Mouse (Mus musculus) kidney, adult 2 months (tissue): ENCODE results near the gene Hsd11b2.

Experiments used
- CTCF ChIP-seq: fragments of 200-500 bp; conservative IDR thresholded peaks from 2 replicates; pipeline ENCODE4 v1.5.1; 2011; ENCODE audit warnings: low read depth, mild to moderate bottlenecking, control low read depth, low read length, moderate library complexity, mixed read lengths; ENCODE audit not compliant: insufficient read depth, insufficient read length
- POLR2A ChIP-seq: fragments of 200-500 bp; IDR thresholded peaks from one replicate; pipeline ENCODE4 v1.6.1; 2011; ENCODE audit warnings: low read depth, low read length, control low read depth

DNA sequence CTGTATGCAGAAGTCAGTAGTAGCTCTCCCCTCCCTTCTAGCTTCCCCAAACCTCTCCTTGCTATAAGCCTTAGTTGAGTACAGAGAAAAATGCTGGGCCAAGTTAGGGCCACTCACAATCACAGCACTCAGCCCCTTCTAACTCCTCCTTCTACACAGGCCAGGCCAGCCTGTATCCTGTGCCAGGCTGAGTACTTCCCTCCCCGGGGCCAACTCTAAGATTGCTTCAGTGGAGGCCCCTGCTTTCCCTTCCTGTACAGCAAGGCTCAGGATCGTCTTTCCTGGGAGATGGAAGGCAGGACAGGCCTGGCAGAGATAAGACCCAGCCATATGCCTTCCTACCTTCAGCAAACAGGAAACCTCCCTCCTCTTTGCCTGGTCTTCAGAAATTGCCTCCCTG lies 14.9 kb downstream of the Hsd11b2 start:
- no peak for TF ChIP-seq POLR2A
- no peak for TF ChIP-seq CTCF
